Mouse (Mus musculus) hindbrain, embryonic 13.5 days (tissue): ENCODE data around the gene Git1. TPM values are rescaled to one million over a fixed set of nuclear protein-coding genes. Genes with fewer than 3 reads are reported as not detected.

Source experiments
- polyA plus RNA-seq: library from polyadenylated mRNA; unstranded; fragments of >200 nt; fragmentation: Nextera tagmentation; extraction: Ambion mirVana; gene quantifications from 2 replicates; pipeline ENCODE4 v1.2.1, GENCODE M21; 2015

Gene Git1
- polyA plus RNA-seq, 1 experiment from 2014 or later = 14.3 TPM

Other genes starting within 250 kb of the Git1 start
- 0.12 and 0.19 TPM in 2 replicates for gene Coro6, start 31.2 kb upstream of the Git1 start, polyA plus RNA-seq
- gene Ankrd13b, start 3.9 kb upstream of the Git1 start, polyA plus RNA-seq = 29.4 and 31.0 TPM in 2 replicates
- gene Abhd15, start 21.6 kb downstream of the Git1 start, polyA plus RNA-seq = 1.9 and 3.3 TPM in 2 replicates
- 14.9 and 15.5 TPM in 2 replicates for gene Trp53i13, start 22.4 kb downstream of the Git1 start, polyA plus RNA-seq
- gene Gm10392, start 25.6 kb downstream of the Git1 start, polyA plus RNA-seq = not detected in 2 replicates
- 23.2 and 23.7 TPM in 2 replicates for gene Taok1, start 114.3 kb downstream of the Git1 start, polyA plus RNA-seq
- gene Nufip2, start 192.6 kb downstream of the Git1 start, polyA plus RNA-seq = 4.2 and 4.6 TPM in 2 replicates
- gene Cryba1, start 231.7 kb downstream of the Git1 start, polyA plus RNA-seq = 1.2 and 1.6 TPM in 2 replicates